Mouse (Mus musculus): ENCODE results near the gene Bag5. TPM values are rescaled to one million over a fixed set of nuclear protein-coding genes. Genes with fewer than 3 reads are reported as not detected.

Bag5 gene
- polyA plus RNA-seq, 1 experiment: 0.63 TPM

GRCm38 (mm10) chr12:111694880-111695804, 17.9 kb downstream of the Bag5 start:
- H3K27me3 ChIP-seq (ENCODE audit: control insufficient read depth): no peaks in the 10 kb centered on the region
- TF ChIP-seq GATA1 (IDR thresholded peaks at IDR 0.05; ENCODE audit: low read length) (no peak), TAL1 (IDR thresholded peaks at IDR 0.05; ENCODE audit: low read length) (no peak)
- peaks cover 8% of the 10 kb centered on the region for H3K4me1 ChIP-seq (ENCODE audit: control insufficient read depth)

GRCm38 (mm10) chr12:111694271-111694781, 18.7 kb downstream of the Bag5 start:
- Histone ChIP-seq H3K36me3 (ENCODE audit: control insufficient read depth) (no peaks in the 10 kb centered on the region), H3K4me3 (replicated peaks) (no peak overlapping the region), H3K27me3 (ENCODE audit: control insufficient read depth) (no peaks in the 10 kb centered on the region), H3K9me3 (ENCODE audit: control insufficient read depth, low read length) (no peaks in the 10 kb centered on the region), H3K4me1 (ENCODE audit: control insufficient read depth) (peaks cover 8% of the 10 kb centered on the region)
- TF ChIP-seq GATA1 (IDR thresholded peaks at IDR 0.05; ENCODE audit: low read length): no peak
- TF ChIP-seq TAL1 (IDR thresholded peaks at IDR 0.05; ENCODE audit: low read length): no peak

More at GRCm38 (mm10) chr12:111694880-111695804, 17.9 kb downstream of the Bag5 start:
- Histone ChIP-seq H3K9me3 (ENCODE audit: control insufficient read depth, low read length) (no peaks in the 10 kb centered on the region), H3K4me3 (replicated peaks) (no peak overlapping the region), H3K36me3 (ENCODE audit: control insufficient read depth) (no peaks in the 10 kb centered on the region)

GRCm38 (mm10) chr12:111693341-111694270, 19.5 kb downstream of the Bag5 start:
- Histone ChIP-seq H3K4me3 (replicated peaks) (no peak overlapping the region), H3K36me3 (ENCODE audit: control insufficient read depth) (no peaks in the 10 kb centered on the region), H3K27me3 (ENCODE audit: control insufficient read depth) (no peaks in the 10 kb centered on the region), H3K4me1 (ENCODE audit: control insufficient read depth) (peaks cover 8% of the 10 kb centered on the region), H3K9me3 (ENCODE audit: control insufficient read depth, low read length) (no peaks in the 10 kb centered on the region)
- TF ChIP-seq TAL1 (IDR thresholded peaks at IDR 0.05; ENCODE audit: low read length) (no peak), GATA1 (IDR thresholded peaks at IDR 0.05; ENCODE audit: low read length) (no peak)

GRCm38 (mm10) chr12:111692899-111693298, 20.2 kb downstream of the Bag5 start:
- no peaks in the 10 kb centered on the region for H3K9me3 ChIP-seq (ENCODE audit: control insufficient read depth, low read length)
- peaks cover 8% of the 10 kb centered on the region for H3K4me1 ChIP-seq (ENCODE audit: control insufficient read depth)
- no peaks in the 10 kb centered on the region for H3K27me3 ChIP-seq (ENCODE audit: control insufficient read depth)
- no peak for TF ChIP-seq TAL1 (IDR thresholded peaks at IDR 0.05; ENCODE audit: low read length)
- TF ChIP-seq GATA1 (IDR thresholded peaks at IDR 0.05; ENCODE audit: low read length): no peak
- no peaks in the 10 kb centered on the region for H3K36me3 ChIP-seq (ENCODE audit: control insufficient read depth)
- H3K4me3 ChIP-seq (replicated peaks): no peak overlapping the region

GRCm38 (mm10) chr12:111691346-111691872, 21.6 kb downstream of the Bag5 start:
- no peaks in the 10 kb centered on the region for H3K9me3 ChIP-seq (ENCODE audit: control insufficient read depth, low read length)
- H3K36me3 ChIP-seq (ENCODE audit: control insufficient read depth): no peaks in the 10 kb centered on the region
- TF ChIP-seq TAL1 (IDR thresholded peaks at IDR 0.05; ENCODE audit: low read length): no peak
- no peak for TF ChIP-seq GATA1 (IDR thresholded peaks at IDR 0.05; ENCODE audit: low read length)
- H3K4me1 ChIP-seq (ENCODE audit: control insufficient read depth): peaks cover 8% of the 10 kb centered on the region
- no peaks in the 10 kb centered on the region for H3K27me3 ChIP-seq (ENCODE audit: control insufficient read depth)
- H3K4me3 ChIP-seq (replicated peaks): no peak overlapping the region

GRCm38 (mm10) chr12:111689426-111689825, 23.6 kb downstream of the Bag5 start:
- H3K36me3 ChIP-seq (ENCODE audit: control insufficient read depth): no peaks in the 10 kb centered on the region; the same call in 1 of the 2 replicates
- H3K4me1 ChIP-seq (ENCODE audit: control insufficient read depth): peaks cover 8% of the 10 kb centered on the region
- H3K9me3 ChIP-seq (ENCODE audit: control insufficient read depth, low read length): no peaks in the 10 kb centered on the region
- no peak for TF ChIP-seq GATA1 (IDR thresholded peaks at IDR 0.05; ENCODE audit: low read length)
- TF ChIP-seq TAL1 (IDR thresholded peaks at IDR 0.05; ENCODE audit: low read length): no peak
- no peaks in the 10 kb centered on the region for H3K27me3 ChIP-seq (ENCODE audit: control insufficient read depth)
- H3K4me3 ChIP-seq (replicated peaks): no peak overlapping the region

GRCm38 (mm10) chr12:111688069-111688428, 25.0 kb downstream of the Bag5 start:
- H3K27me3 ChIP-seq (ENCODE audit: control insufficient read depth): no peaks in the 10 kb centered on the region
- TF ChIP-seq GATA1 (IDR thresholded peaks at IDR 0.05; ENCODE audit: low read length) (no peak), TAL1 (IDR thresholded peaks at IDR 0.05; ENCODE audit: low read length) (no peak)
- H3K4me1 ChIP-seq (ENCODE audit: control insufficient read depth): peaks cover 3% of the 10 kb centered on the region; the same call in 1 of the 2 replicates
- H3K36me3 ChIP-seq (ENCODE audit: control insufficient read depth): peaks cover 13% of the 10 kb centered on the region
- H3K4me3 ChIP-seq (replicated peaks): no peak overlapping the region
- no peaks in the 10 kb centered on the region for H3K9me3 ChIP-seq (ENCODE audit: control insufficient read depth, low read length)

- H3K36me3 ChIP-seq (ENCODE audit: control insufficient read depth): peaks cover 18% of the 10 kb centered on the region
- TF ChIP-seq TAL1 (IDR thresholded peaks at IDR 0.05; ENCODE audit: low read length) (no peak), GATA1 (IDR thresholded peaks at IDR 0.05; ENCODE audit: low read length) (no peak)
- no peak overlapping the region for H3K4me3 ChIP-seq (replicated peaks)
- peaks cover 1% of the 10 kb centered on the region; the same call in 1 of the 2 replicates for H3K4me1 ChIP-seq (ENCODE audit: control insufficient read depth)
- no peaks in the 10 kb centered on the region for H3K9me3 ChIP-seq (ENCODE audit: control insufficient read depth, low read length)
- no peaks in the 10 kb centered on the region for H3K27me3 ChIP-seq (ENCODE audit: control insufficient read depth)
These were observed 25.5 kb downstream of the Bag5 start for GRCm38 (mm10) chr12:111687350-111688068.
